Mouse (Mus musculus): ENCODE data around the gene Nxph3.
"Not testable (repeated sequence)": the region's sequence is repeated elsewhere in the genome, so short reads cannot be mapped to it uniquely, and the experiment has no call there.

Nxph3 gene

DNA sequence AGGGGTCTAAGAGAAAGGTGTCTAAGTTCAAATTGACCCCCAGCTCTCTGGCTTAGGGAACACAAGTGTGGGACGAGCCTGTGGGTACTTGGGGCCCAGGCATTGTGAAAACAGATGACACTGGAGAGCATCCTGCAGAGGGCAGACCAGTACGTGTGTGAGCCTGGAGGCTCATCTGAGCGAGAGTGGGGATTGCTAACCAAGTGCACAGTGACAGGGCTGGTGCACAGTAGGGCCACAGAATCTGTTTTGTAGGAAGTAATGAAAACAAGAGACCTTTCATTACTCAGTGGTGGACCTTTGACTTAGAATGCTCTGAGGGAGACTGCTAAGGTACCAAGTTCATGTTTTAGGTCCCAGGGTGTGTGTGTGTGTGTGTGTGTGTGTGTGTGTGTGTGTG lies 5.6 kb upstream of the Nxph3 start:
- DNase-seq (ENCODE audit: extremely low read depth, insufficient read length, low spot score), result no peak

DNA sequence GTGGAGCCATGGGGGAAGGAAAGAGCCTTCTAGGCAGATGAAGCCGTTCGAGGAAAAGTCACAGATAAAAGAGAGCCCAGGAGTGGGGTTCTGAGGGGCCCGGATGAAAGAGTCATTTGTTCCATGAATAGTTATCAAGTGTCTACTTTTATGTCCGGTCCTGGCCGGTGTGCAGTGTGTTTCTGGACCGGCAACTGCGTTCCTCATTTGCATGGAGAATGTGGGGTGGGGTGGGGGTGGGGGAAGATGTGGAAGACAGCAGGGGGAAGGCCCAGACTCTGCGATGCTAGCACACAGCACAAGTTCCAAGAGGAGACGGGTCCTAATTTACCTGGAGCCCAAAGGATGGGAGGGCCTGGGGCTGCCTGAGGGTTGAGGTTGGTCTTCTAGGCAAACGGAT lies 4.9 kb upstream of the Nxph3 start:
- DNase-seq (ENCODE audit: extremely low read depth, insufficient read length, low spot score), result no peak

DNA sequence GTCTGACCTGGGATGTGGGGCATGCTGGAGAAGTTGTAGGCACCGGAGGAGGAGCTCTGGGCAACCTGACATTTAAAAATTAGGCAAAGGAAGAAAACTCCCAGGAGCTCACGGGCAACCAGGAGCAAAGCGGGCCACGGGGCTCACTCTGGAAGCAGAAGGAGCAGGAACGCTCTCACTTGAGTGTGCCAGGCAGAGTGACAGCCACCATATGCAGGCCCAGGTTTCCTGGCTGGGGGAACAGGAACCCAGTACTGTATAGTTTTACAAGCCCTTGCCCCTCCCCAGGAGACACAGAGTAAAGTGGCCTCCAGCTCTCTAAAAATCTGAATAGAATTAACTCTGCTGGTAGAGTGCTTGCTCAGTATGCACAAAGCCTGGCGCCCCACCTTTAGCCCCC lies 2.8 kb upstream of the Nxph3 start:
- no peak for DNase-seq (ENCODE audit: extremely low read depth, insufficient read length, low spot score)

- DNase-seq (ENCODE audit: extremely low read depth, insufficient read length, low spot score), result no peak
These were observed 2.1 kb upstream of the Nxph3 start for GRCm38 (mm10) chr11:95516491-95516911.

DNA sequence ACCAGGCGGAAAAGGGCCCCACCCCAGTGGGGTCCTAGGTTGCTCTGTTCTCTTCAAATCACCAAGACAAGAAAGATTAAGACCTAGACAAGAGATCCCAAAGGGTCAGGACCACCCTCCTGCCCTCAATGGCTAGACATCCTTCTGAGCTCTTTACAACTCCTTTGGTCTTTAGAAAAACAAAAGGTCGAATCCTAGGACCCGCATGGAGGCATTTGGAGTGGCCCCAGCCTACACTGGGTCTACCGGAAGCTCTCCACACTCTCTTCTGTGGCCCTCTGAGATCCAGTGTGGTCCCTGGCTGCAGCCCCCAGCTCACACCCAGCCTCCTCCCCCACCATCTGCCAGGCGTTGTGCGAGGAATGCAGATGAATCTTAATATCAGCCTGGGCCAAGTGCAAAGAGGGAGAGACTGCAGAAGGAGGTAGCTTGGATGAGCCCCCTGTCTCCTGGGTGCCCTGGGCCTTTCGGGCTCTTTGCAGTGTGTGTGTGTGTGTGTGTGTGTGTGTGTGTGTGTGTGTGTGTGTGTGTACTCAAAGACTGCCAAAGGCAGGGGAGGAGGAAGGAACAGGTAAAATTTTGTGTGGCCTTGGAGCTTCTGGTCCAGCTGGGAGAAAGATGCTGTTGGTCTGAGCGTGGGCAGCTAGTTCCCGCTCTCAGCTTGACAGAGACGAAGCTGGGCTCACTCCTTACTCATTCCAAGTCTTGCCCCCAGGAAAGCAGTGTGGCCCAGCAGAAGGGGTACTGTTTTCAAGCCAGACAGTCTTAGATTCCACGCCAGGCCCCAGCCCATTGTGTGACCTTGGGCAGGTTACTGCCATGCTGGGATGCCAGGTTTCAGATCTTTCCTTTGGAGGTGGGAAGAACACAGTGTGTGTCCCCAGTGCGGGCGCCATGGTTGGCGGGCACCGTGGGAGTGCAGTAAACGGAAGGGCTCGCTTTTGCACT lies 1.3 kb upstream of the Nxph3 start:
- no peak for DNase-seq (ENCODE audit: extremely low read depth, insufficient read length, low spot score)

GRCm38 (mm10) chr11:95513461-95514297 lies 691 bp downstream of the Nxph3 start:
- no peak for DNase-seq (ENCODE audit: extremely low read depth, insufficient read length, low spot score)

DNA sequence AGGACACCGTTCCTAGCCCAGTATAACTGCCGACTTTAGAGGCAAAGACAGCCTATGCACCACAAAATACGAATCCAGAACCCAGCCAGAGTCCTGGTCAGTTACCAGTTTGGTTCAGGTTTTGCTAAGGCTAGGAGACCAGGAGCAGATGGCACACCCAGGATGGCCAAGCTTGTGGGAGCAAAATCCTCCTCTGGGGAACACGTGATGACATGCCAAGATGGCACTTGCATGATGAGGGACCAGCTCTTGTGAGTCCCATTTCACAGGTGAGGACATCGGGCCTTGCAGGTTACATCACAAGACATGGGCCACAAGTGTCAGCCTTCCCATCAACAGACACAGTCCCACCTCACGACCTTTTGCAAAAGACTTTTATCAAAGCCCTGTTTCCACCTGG lies 2.0 kb downstream of the Nxph3 start:
- no peak for DNase-seq (ENCODE audit: extremely low read depth, insufficient read length, low spot score)

DNA sequence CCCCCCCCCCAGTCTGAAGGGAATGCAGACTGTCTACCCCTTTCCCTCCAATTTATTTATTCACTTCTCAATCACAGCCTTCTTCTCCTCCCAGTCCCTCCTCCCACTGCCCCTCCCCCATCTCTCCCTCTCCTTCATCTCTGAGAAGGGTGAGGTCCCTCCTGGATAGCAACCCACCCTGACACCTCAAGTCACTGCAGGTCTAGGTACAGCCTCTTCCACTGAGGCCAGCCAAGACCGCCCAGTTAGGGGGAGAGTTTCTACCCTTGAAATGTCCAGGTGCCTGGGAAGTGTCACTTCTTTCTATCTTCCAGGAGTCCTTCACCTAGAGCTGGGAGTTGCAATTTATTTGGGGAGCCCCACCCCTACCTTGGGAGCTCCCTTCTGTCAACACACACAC lies 2.5 kb downstream of the Nxph3 start:
- no peak for DNase-seq (ENCODE audit: extremely low read depth, insufficient read length, low spot score)

DNA sequence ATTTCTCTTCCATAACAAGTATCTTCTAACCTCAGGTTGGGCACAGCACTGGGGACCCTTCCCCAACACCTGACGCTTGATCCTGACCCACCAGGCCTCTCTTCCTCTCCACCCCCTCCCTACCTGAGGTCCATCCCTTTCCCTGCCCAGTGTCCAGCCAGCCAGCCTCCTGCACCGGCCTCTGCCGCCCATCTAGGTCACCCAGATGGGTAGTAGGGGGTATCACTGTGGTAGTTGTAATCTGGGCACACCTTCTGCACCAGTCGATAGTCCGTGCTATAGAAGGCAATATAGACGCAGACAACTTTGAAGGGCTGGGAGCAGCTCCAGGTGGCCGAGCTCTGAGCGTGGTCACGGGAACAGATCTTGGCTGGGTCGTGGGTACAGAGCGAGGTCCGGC lies 3.7 kb downstream of the Nxph3 start:
- no peak for DNase-seq (ENCODE audit: extremely low read depth, insufficient read length, low spot score)

- no peak for DNase-seq (ENCODE audit: extremely low read depth, insufficient read length, low spot score)
These were observed 5.1 kb downstream of the Nxph3 start for GRCm38 (mm10) chr11:95509126-95509717.

- no peak for DNase-seq (ENCODE audit: extremely low read depth, insufficient read length, low spot score)
These were observed 6.0 kb downstream of the Nxph3 start for GRCm38 (mm10) chr11:95508211-95508926.

- no peak for DNase-seq (ENCODE audit: extremely low read depth, insufficient read length, low spot score)
These were observed 6.6 kb downstream of the Nxph3 start for GRCm38 (mm10) chr11:95507785-95508184.

DNA sequence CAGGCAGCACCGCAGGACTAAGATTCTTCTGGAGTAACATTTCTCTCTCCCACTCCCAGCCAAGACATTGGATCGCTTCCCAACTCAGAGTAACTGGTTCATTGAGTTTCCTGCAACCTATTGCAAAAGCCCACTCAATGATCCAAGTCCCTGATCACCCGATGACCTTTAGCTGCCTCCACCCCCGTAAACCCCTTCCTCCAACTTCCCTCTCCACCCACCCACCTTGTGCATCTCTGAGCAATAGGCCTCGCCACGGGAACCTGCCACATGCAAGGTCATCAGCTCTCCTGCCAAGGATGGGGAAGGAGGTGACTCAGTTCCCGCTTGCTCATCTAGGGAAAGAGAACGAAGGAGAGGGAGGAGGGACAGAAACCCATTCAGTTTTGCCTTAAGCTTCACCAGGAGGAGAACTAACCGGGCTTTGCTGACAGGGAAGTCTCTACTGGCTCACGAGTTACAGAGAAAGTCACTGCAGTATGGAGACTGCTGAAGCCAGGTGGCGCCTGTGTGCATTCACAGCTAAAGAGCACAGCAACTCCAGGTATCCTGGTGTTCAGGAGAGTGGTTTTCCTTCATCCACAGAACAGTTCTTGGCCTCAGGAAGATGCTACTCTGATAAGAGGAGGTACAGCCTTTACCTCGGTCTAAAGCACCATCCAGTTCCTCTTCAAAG lies 7.2 kb downstream of the Nxph3 start:
- peak; percentile 53 for DNase-seq (ENCODE audit: extremely low read depth, insufficient read length, low spot score)

GRCm38 (mm10) chr11:95504271-95504731 lies 10.1 kb downstream of the Nxph3 start:
- peak; percentile 38 for DNase-seq (ENCODE audit: extremely low read depth, insufficient read length, low spot score)

GRCm38 (mm10) chr11:95503581-95504180 lies 10.7 kb downstream of the Nxph3 start:
- DNase-seq (ENCODE audit: extremely low read depth, insufficient read length, low spot score), result peak; percentile 38

DNA sequence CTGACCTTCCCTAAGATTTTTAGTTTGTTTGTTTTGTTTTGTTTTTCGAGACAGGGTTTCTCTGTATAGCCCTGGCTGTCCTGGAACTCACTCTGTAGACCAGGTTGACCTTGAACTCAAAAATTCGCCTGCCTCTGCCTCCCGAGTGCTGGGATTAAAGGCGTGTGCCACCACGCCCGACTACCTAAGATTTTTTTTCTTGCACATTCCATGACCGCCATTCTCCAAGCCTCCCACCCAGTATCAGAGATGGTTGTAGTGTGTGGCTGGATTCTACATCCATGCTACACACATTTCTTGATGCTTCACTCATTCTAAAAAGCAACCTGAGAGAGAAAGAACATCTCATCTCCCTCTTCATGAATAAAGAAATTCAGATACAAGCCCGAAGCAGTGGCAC lies 12.5 kb downstream of the Nxph3 start:
- DNase-seq (ENCODE audit: extremely low read depth, insufficient read length, low spot score), result not testable (repeated sequence)

- DNase-seq (ENCODE audit: extremely low read depth, insufficient read length, low spot score), result no peak
These were observed 13.5 kb downstream of the Nxph3 start for GRCm38 (mm10) chr11:95500836-95501235.

DNA sequence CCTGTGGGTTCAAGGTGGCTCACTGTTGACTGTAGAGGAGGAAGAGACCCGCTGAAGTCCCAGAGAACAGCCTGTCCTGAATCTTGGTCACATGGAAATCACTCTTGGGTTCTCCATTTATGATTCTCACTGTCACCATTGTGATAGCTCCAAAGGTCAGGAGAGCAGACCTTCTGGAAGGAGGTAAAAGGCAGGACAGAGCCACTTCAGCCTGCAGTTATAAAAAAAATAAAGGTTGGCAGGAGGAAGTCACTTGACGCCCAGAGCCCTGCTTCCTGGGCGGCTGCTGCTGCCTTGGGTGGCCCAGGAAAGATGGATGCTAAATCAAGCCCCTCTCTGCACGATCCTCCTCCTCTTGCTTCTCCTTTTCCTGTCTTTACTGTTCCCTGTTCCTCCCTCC lies 14.0 kb downstream of the Nxph3 start:
- no peak for DNase-seq (ENCODE audit: extremely low read depth, insufficient read length, low spot score)

DNA sequence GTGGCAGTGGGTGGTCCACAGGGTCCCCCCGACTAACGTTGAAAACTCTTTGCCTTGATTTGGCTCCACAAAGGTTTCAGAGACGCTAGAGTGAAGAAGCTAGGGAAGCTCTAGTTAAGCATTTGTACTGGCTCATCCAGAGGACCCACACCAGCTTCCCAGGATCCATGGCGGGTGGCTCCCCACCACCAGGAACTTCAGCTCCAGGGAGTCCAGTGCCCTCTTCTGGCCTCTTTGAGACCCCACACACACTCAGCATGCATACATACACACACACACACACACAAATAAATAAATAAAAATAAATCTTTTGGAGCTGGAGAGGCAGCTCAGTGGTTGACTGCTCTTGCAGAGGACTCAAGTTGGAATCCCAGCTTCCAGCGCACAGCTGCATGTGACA lies 16.4 kb downstream of the Nxph3 start:
- DNase-seq (ENCODE audit: extremely low read depth, insufficient read length, low spot score), result no peak

- DNase-seq (ENCODE audit: extremely low read depth, insufficient read length, low spot score), result no peak
These were observed 18.5 kb downstream of the Nxph3 start for GRCm38 (mm10) chr11:95495883-95496282.
